Mouse (Mus musculus) neural tube, embryonic 15.5 days (tissue): ENCODE measurements around the gene Ss18l1. TPM values are rescaled to one million over a fixed set of nuclear protein-coding genes. Genes with fewer than 3 reads are reported as not detected.
A peak's percentile ranks its signal among the peaks of the same experiment; 100 is the strongest.

Experiments
- ATAC-seq: fragments of 200-750 bp; cut with Nextera tagmentation; 2 replicates; pipeline ENCODE4 v1.8.0; 2017; ENCODE audit warnings: mild to moderate bottlenecking, moderate TSS enrichment, moderate library complexity; ENCODE audit not compliant: low FRiP score
- H3K27ac ChIP-seq: fragments of 300-500 bp; sonication (generic); replicated peaks from 2 replicates; pipeline ENCODE4 v1.5.1; 2015; ENCODE audit warnings: mild to moderate bottlenecking, inconsistent platforms
- H3K27me3 ChIP-seq: fragments of 300-500 bp; sonication (generic); replicated peaks from 2 replicates; pipeline ENCODE4 v1.6.1; 2015; ENCODE audit warnings: inconsistent platforms
- H3K36me3 ChIP-seq: fragments of 300-500 bp; sonication (generic); 2 replicates; pipeline ENCODE4 v1.6.1; 2015; ENCODE audit warnings: inconsistent platforms
- H3K4me1 ChIP-seq: fragments of 300-500 bp; sonication (generic); 2 replicates; pipeline ENCODE4 v1.6.1; 2015; ENCODE audit warnings: inconsistent platforms
- H3K4me2 ChIP-seq: fragments of 300-500 bp; sonication (generic); 2 replicates; pipeline ENCODE4 v1.6.1; 2015; ENCODE audit warnings: inconsistent platforms, mild to moderate bottlenecking, moderate library complexity
- H3K4me3 ChIP-seq: fragments of 300-500 bp; sonication (generic); replicated peaks from 2 replicates; pipeline ENCODE4 v1.5.1; 2015; ENCODE audit warnings: mild to moderate bottlenecking, inconsistent platforms
- H3K9ac ChIP-seq: fragments of 300-500 bp; sonication (generic); replicated peaks from 2 replicates; pipeline ENCODE4 v1.6.1; 2015; ENCODE audit warnings: mild to moderate bottlenecking, inconsistent platforms
- H3K9me3 ChIP-seq: fragments of 300-500 bp; sonication (generic); replicated peaks from 2 replicates; pipeline ENCODE4 v1.6.1; 2016; ENCODE audit warnings: inconsistent platforms
- WGBS: fragments of 180-500 bp; shearing (Covaris S2); methylation state at CpG from one replicate; pipeline ENCODE4 v1.1.7; 2015; ENCODE audit warnings: mixed read lengths; 5-methylcytosine and 5-hydroxymethylcytosine counted together
- polyA plus RNA-seq: library from polyadenylated mRNA; unstranded; fragments of >200 nt; fragmentation: Nextera tagmentation; extraction: Ambion mirVana; gene quantifications from 2 replicates; pipeline ENCODE4 v1.2.1, GENCODE M21; 2015

Gene Ss18l1
- polyA plus RNA-seq, 1 experiment from 2014 or later = 49.9 TPM

GRCm38 (mm10) chr2:180070481-180071453 lies 28.5 kb downstream of the Ss18l1 start, which contains the start of gene Mtg2:
TSS of gene Mtg2 (plus strand) at chr2:180070588.
- peak within 1 kb of the TSS; percentile 76 for H3K4me3 ChIP-seq
- ATAC-seq = peak; percentile 96
- H3K27ac ChIP-seq = peak within 1 kb of the TSS; percentile 95
- peaks cover 21% of the 10 kb centered on the region for H3K36me3 ChIP-seq
- no peaks in the 10 kb centered on the region for H3K9me3 ChIP-seq
- peak within 1 kb of the TSS; percentile 94 for H3K4me2 ChIP-seq
- peaks cover 20% of the 10 kb centered on the region for H3K4me1 ChIP-seq
- 3% methylated on average over 57 of the region's 58 CpGs for WGBS
- H3K27me3 ChIP-seq = no peaks in the 10 kb centered on the region
- peak within 1 kb of the TSS; percentile 76 for H3K9ac ChIP-seq

GRCm38 (mm10) chr2:180071671-180072070 lies 29.4 kb downstream of the Ss18l1 start:
- Histone ChIP-seq H3K4me1 (peaks cover 20% of the 10 kb centered on the region), H3K4me3 (no peak overlapping the region), H3K36me3 (peaks cover 21% of the 10 kb centered on the region), H3K9ac (no peak overlapping the region), H3K9me3 (no peaks in the 10 kb centered on the region), H3K27ac (no peak overlapping the region), H3K4me2 (peak overlapping the region; percentile 94), H3K27me3 (no peaks in the 10 kb centered on the region)
- ATAC-seq = no peak
- WGBS = 87% methylated on average over 2 of the region's 2 CpGs

GRCm38 (mm10) chr2:180072886-180073285 lies 30.6 kb downstream of the Ss18l1 start:
- Histone ChIP-seq H3K27me3 (no peaks in the 10 kb centered on the region), H3K4me2 (no peak overlapping the region), H3K4me1 (peaks cover 20% of the 10 kb centered on the region), H3K36me3 (peaks cover 12% of the 10 kb centered on the region), H3K4me3 (no peak overlapping the region), H3K27ac (no peak overlapping the region), H3K9me3 (no peaks in the 10 kb centered on the region), H3K9ac (no peak overlapping the region)
- no peak for ATAC-seq
- 91% methylated on average over 7 of the region's 7 CpGs for WGBS

DNA sequence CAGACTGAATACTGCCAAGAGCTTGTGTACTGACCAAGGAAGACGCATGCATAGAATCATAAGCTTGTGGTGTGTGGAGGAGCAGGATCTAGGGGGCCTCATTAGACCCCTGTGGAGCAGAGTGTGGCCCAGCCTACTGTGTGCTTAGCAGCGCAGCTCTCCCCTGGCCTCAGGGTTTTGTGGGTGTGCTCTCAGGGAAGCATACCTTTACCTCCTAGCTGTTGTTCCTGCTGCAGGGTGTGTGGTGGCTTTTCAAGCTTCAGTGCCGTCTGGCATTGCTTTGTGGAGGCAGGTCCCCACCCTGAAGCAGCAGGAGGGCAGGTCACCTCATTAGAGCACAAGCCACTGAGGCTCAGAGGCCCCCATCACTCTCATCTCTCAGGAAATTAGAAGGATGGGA lies 35.3 kb downstream of the Ss18l1 start:
- Histone ChIP-seq H3K4me3 (no peak overlapping the region), H3K36me3 (peaks cover 21% of the 10 kb centered on the region), H3K9ac (no peak overlapping the region), H3K27me3 (no peaks in the 10 kb centered on the region), H3K27ac (no peak overlapping the region), H3K4me1 (no peaks in the 10 kb centered on the region), H3K4me2 (no peak overlapping the region), H3K9me3 (no peaks in the 10 kb centered on the region)
- WGBS = 73% methylated on average over 3 of the region's 3 CpGs
- no peak for ATAC-seq

GRCm38 (mm10) chr2:180080680-180081079 lies 38.4 kb downstream of the Ss18l1 start:
- Histone ChIP-seq H3K4me2 (no peak overlapping the region), H3K27me3 (no peaks in the 10 kb centered on the region), H3K36me3 (peaks cover 40% of the 10 kb centered on the region), H3K4me1 (no peaks in the 10 kb centered on the region), H3K27ac (no peak overlapping the region), H3K4me3 (no peak overlapping the region), H3K9ac (no peak overlapping the region), H3K9me3 (no peaks in the 10 kb centered on the region)
- ATAC-seq = no peak
- 93% methylated on average over 8 of the region's 8 CpGs for WGBS

GRCm38 (mm10) chr2:180083063-180083462 lies 40.8 kb downstream of the Ss18l1 start:
- peaks cover 43% of the 10 kb centered on the region for H3K36me3 ChIP-seq
- H3K27ac ChIP-seq = no peak overlapping the region
- ATAC-seq = no peak
- H3K27me3 ChIP-seq = no peaks in the 10 kb centered on the region
- H3K4me1 ChIP-seq = peaks cover 6% of the 10 kb centered on the region; the same call in 1 of the 2 replicates
- 92% methylated on average over 10 of the region's 10 CpGs for WGBS
- H3K4me3 ChIP-seq = no peak overlapping the region
- no peak overlapping the region for H3K9ac ChIP-seq
- no peak overlapping the region for H3K4me2 ChIP-seq
- no peaks in the 10 kb centered on the region for H3K9me3 ChIP-seq

GRCm38 (mm10) chr2:180084565-180084964 lies 42.3 kb downstream of the Ss18l1 start:
- Histone ChIP-seq H3K4me3 (no peak overlapping the region), H3K9ac (no peak overlapping the region), H3K9me3 (no peaks in the 10 kb centered on the region), H3K27ac (no peak overlapping the region), H3K4me1 (peaks cover 6% of the 10 kb centered on the region; the same call in 1 of the 2 replicates), H3K27me3 (no peaks in the 10 kb centered on the region), H3K4me2 (no peak overlapping the region), H3K36me3 (peaks cover 36% of the 10 kb centered on the region)
- 50% methylated on average over 3 of the region's 3 CpGs for WGBS
- no peak for ATAC-seq

DNA sequence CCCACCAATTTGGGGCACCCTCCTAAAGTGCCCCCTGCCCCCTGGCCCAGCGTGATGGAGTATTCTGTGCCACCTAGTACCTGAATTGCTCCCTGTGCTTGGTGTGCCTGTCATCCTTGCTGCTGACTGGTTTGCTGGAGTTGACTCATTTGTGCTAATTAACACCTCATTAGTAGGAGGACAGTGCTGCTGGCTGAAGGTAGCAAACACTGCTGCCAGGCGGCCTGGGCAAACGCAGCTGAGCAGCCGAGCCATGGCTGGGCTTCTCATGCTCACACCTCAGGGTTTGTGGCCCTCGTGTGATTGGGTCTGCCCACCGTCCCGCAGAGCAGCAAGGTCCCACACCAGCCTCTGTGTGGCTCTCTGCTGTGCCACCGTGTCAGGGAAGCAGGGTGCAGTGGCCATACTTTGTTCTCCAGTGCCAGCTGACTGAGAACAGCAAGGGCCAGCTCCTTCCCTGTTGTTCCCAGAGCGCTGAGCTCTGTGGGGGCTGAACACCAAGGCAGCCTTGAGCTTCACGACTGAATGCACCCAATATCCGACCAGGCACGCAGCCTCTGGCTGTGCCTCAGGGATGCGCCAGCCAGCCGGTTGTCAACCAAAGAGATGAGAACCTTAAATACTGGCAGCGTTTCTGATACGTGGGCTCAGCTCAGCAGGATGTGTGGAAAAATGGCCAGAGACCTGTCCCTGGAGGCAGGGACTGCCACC lies 43.8 kb downstream of the Ss18l1 start:
- Histone ChIP-seq H3K4me3 (no peak overlapping the region), H3K9me3 (no peaks in the 10 kb centered on the region), H3K4me1 (peaks cover 6% of the 10 kb centered on the region; the same call in 1 of the 2 replicates), H3K27me3 (no peaks in the 10 kb centered on the region), H3K4me2 (no peak overlapping the region), H3K27ac (no peak overlapping the region), H3K36me3 (peaks cover 34% of the 10 kb centered on the region), H3K9ac (no peak overlapping the region)
- no peak for ATAC-seq
- 70% methylated on average over 16 of the region's 16 CpGs for WGBS

DNA sequence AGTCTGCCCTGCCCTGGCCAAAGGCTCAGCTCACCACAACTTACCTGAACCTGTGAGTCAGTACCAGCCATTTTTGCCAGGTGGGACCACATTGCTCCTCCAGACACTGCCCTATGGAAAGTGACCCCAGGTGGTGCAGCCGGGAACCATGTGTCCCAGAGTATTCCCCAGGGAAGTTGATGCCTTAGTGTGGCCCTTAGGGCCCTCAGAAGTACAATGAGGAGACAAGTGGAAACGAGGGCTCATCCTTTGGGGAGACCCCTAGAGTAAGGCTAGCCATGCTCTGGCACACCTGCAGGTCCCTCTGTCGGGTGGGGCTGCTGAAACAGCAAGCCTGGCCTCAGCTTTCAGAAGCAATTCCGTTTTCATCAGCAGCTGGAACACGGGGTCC lies 44.3 kb downstream of the Ss18l1 start:
- Histone ChIP-seq H3K36me3 (peaks cover 32% of the 10 kb centered on the region), H3K9ac (no peak overlapping the region), H3K27me3 (no peaks in the 10 kb centered on the region), H3K4me2 (no peak overlapping the region), H3K9me3 (no peaks in the 10 kb centered on the region), H3K27ac (no peak overlapping the region), H3K4me3 (no peak overlapping the region), H3K4me1 (peaks cover 6% of the 10 kb centered on the region; the same call in 1 of the 2 replicates)
- no peak for ATAC-seq
- WGBS = 76% methylated on average over 5 of the region's 5 CpGs

- no peak overlapping the region for H3K4me2 ChIP-seq
- H3K4me1 ChIP-seq = peaks cover 6% of the 10 kb centered on the region; the same call in 1 of the 2 replicates
- 89% methylated on average over 4 of the region's 4 CpGs for WGBS
- H3K36me3 ChIP-seq = peaks cover 23% of the 10 kb centered on the region
- H3K4me3 ChIP-seq = no peak overlapping the region
- no peak overlapping the region for H3K9ac ChIP-seq
- H3K9me3 ChIP-seq = no peaks in the 10 kb centered on the region
- no peak for ATAC-seq
- no peaks in the 10 kb centered on the region for H3K27me3 ChIP-seq
- H3K27ac ChIP-seq = no peak overlapping the region
These were observed 45.2 kb downstream of the Ss18l1 start for GRCm38 (mm10) chr2:180087472-180087871.

GRCm38 (mm10) chr2:180090285-180090684 lies 48.0 kb downstream of the Ss18l1 start:
- Histone ChIP-seq H3K36me3 (peaks cover 8% of the 10 kb centered on the region), H3K27me3 (no peaks in the 10 kb centered on the region), H3K9me3 (no peaks in the 10 kb centered on the region), H3K4me2 (no peak overlapping the region), H3K9ac (no peak overlapping the region), H3K4me1 (peaks cover 6% of the 10 kb centered on the region; the same call in 1 of the 2 replicates), H3K27ac (no peak overlapping the region), H3K4me3 (no peak overlapping the region)
- no peak for ATAC-seq
- 74% methylated on average over 11 of the region's 11 CpGs for WGBS
